20 mouse cellular contexts compared by ENCODE assay signal in the genomic region with DNA sequence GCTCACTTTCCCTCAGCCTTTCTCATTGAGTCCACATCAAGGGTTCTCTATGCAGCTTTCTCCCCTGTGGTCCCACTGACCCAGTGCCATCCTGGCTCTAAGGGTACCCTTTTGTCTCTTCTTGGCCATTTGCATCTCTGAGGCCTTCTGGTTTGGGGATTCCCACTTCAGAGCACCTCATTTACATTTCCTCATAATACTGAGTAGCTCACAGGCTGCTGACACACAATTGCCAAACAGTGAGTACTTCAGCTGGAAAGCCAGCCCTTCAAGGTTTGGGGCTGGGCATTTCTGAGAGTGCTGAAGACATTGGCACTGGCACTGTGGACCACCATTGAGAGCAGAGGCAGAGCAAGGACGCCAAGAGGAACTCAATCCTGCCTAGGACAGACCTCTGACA.
A peak's percentile ranks its signal among the peaks of the same experiment; 100 is the strongest.
DNase-seq lines count a peak whose midpoint lies in the region; ATAC-seq and TF ChIP-seq lines count a peak whose summit lies in the region.
"Had no signal": no experiment of that assay in that cellular context is flagged by ENCODE, and none has a peak within 500 bp of the region (broad histone marks: within the 10 kb centered on the region; RNA-seq: fewer than 3 reads in every experiment).

No protein-coding gene starts in this region.

- no peak overlapping the region for H3K4me3 ChIP-seq in lung, postnatal 0 days (ENCODE audit: low read depth, low read length)
- H3K4me3 ChIP-seq in forebrain, embryonic 15.5 days: no peak overlapping the region
- no peak overlapping the region for H3K4me3 ChIP-seq in midbrain, embryonic 14.5 days (replicated peaks; ENCODE audit: low read depth, low read length)
- H3K4me3 ChIP-seq: embryonic facial prominence, embryonic 12.5 days; erythroblast, embryonic 14.5 days; kidney, embryonic 15.5 days; limb, embryonic 13.5 days; neural tube, embryonic 15.5 days had no signal

- H3K27ac ChIP-seq in lung, postnatal 0 days (ENCODE audit: low read length): no peak overlapping the region
- H3K27ac ChIP-seq in forebrain, embryonic 15.5 days (replicated peaks): no peak overlapping the region
- H3K27ac ChIP-seq in midbrain, embryonic 14.5 days (replicated peaks; ENCODE audit: low read depth, low read length): no peak overlapping the region
- H3K27ac ChIP-seq: embryonic facial prominence, embryonic 12.5 days; kidney, embryonic 15.5 days; limb, embryonic 13.5 days; liver, embryonic 14.5 days; neural tube, embryonic 15.5 days had no signal

- TF ChIP-seq POLR2A in brain, embryonic 14.5 days (IDR thresholded peaks at IDR 0.05; ENCODE audit: borderline replicate concordance, extremely low read depth, insufficient read depth, insufficient read length, poor library complexity, severe bottlenecking): no peak

- DNase-seq in lung, postnatal 0 days (ENCODE audit: low spot score): peak; percentile 59
- DNase-seq in lung, postnatal 4 days: no peak
- peak; percentile 75 for DNase-seq in brain, embryonic 14.5 days (ENCODE audit: low read depth)
- DNase-seq in midbrain, embryonic 14.5 days: peak; percentile 12
- no peak for DNase-seq in ovary, postnatal 36 days (ENCODE audit: low spot score)
- no peak for DNase-seq in spleen, postnatal 14 days (ENCODE audit: low spot score in 2 of 2)
- DNase-seq: adrenal gland, postnatal 10 days; cerebellum, adult 11 months; cerebellum, postnatal 10 days; gastrocnemius, postnatal 14 days; thymus, postnatal 25 days had no signal

- H3K9ac ChIP-seq in lung, postnatal 0 days (replicated peaks; ENCODE audit: low read depth): no peak overlapping the region
- no peak overlapping the region for H3K9ac ChIP-seq in forebrain, embryonic 15.5 days (replicated peaks)
- H3K9ac ChIP-seq in midbrain, embryonic 14.5 days (replicated peaks; ENCODE audit: low read length): no peak overlapping the region
- H3K9ac ChIP-seq: embryonic facial prominence, embryonic 12.5 days; kidney, embryonic 15.5 days; limb, embryonic 13.5 days; liver, embryonic 14.5 days; neural tube, embryonic 15.5 days had no signal

- peak; percentile 59 for ATAC-seq in lung, postnatal 0 days
- peak; percentile 72 for ATAC-seq in forebrain, embryonic 15.5 days (replicated peaks)
- ATAC-seq in midbrain, embryonic 14.5 days (ENCODE audit: low FRiP score, low TSS enrichment): no peak
- ATAC-seq: intestine, postnatal 0 days; Patski had no signal

- no peak for TF ChIP-seq CTCF in lung, postnatal 0 days (IDR thresholded peaks at IDR 0.05)
- no peak for TF ChIP-seq CTCF in brain, embryonic 14.5 days (IDR thresholded peaks at IDR 0.05; ENCODE audit: borderline replicate concordance, extremely low read depth, insufficient read depth, insufficient read length)

- H3K36me3 ChIP-seq in lung, postnatal 0 days (ENCODE audit: insufficient read depth, low read length): no peaks in the 10 kb centered on the region
- no peaks in the 10 kb centered on the region for H3K36me3 ChIP-seq in forebrain, embryonic 15.5 days
- no peaks in the 10 kb centered on the region for H3K36me3 ChIP-seq in midbrain, embryonic 14.5 days (ENCODE audit: control insufficient read depth, insufficient read depth, low read length)
- H3K36me3 ChIP-seq: embryonic facial prominence, embryonic 12.5 days; kidney, embryonic 15.5 days; limb, embryonic 13.5 days; neural tube, embryonic 15.5 days had no signal

- no peaks in the 10 kb centered on the region for H3K4me1 ChIP-seq in lung, postnatal 0 days (ENCODE audit: insufficient read depth, low read depth, low read length)
- peaks cover 14% of the 10 kb centered on the region for H3K4me1 ChIP-seq in forebrain, embryonic 15.5 days
- H3K4me1 ChIP-seq in midbrain, embryonic 14.5 days (ENCODE audit: control insufficient read depth, insufficient read depth, low read length): 0 out of 2 replicates have a peak, but pooled peaks cover 3% of the 10 kb centered on the region
- H3K4me1 ChIP-seq: embryonic facial prominence, embryonic 12.5 days had no signal

- H3K27me3 ChIP-seq in lung, postnatal 0 days (replicated peaks; ENCODE audit: insufficient read depth, low read length): no peaks in the 10 kb centered on the region
- no peaks in the 10 kb centered on the region for H3K27me3 ChIP-seq in forebrain, embryonic 15.5 days
- H3K27me3 ChIP-seq in midbrain, embryonic 14.5 days (ENCODE audit: control insufficient read depth, insufficient read depth, low read length): no peaks in the 10 kb centered on the region
- H3K27me3 ChIP-seq: embryonic facial prominence, embryonic 12.5 days; kidney, embryonic 15.5 days; limb, embryonic 13.5 days; neural tube, embryonic 15.5 days; Patski had no signal

- WGBS in lung, postnatal 0 days: 20% methylated on average over 1 of the region's 1 CpGs
- 15% methylated on average over 1 of the region's 1 CpGs for WGBS in forebrain, embryonic 15.5 days
- WGBS in midbrain, embryonic 14.5 days: 25% methylated on average over 1 of the region's 1 CpGs

- no peak overlapping the region for H3K4me2 ChIP-seq in lung, postnatal 0 days (replicated peaks; ENCODE audit: low read depth, low read length)
- H3K4me2 ChIP-seq in forebrain, embryonic 15.5 days (replicated peaks): no peak overlapping the region
- H3K4me2 ChIP-seq in midbrain, embryonic 14.5 days (ENCODE audit: low read length): no peak overlapping the region
- H3K4me2 ChIP-seq: embryonic facial prominence, embryonic 12.5 days; kidney, embryonic 15.5 days; limb, embryonic 13.5 days; neural tube, embryonic 15.5 days had no signal

- TF ChIP-seq EP300 in lung, postnatal 0 days (IDR thresholded peaks at IDR 0.05): no peak

- H3K9me3 ChIP-seq in lung, postnatal 0 days (ENCODE audit: low read length): no peaks in the 10 kb centered on the region
- no peaks in the 10 kb centered on the region for H3K9me3 ChIP-seq in forebrain, embryonic 15.5 days
- no peaks in the 10 kb centered on the region for H3K9me3 ChIP-seq in midbrain, embryonic 14.5 days (ENCODE audit: control insufficient read depth, low read length)
- H3K9me3 ChIP-seq: embryonic facial prominence, embryonic 12.5 days; kidney, embryonic 15.5 days; limb, embryonic 13.5 days; neural tube, embryonic 15.5 days had no signal

Comparison
In these comparisons a context has a peak if more than half of its experiments do, and no peak if none do; other contexts are left out.
1. DNase-seq: peak in lung, postnatal 0 days (single experiment), brain, embryonic 14.5 days (single experiment) and midbrain, embryonic 14.5 days (single experiment); none in lung, postnatal 4 days (0 of 2), ovary, postnatal 36 days (single experiment) and spleen, postnatal 14 days (0 of 2).